Mouse (Mus musculus) CH12.LX (cell line): ENCODE data around the gene Oas2. TPM values are rescaled to one million over a fixed set of nuclear protein-coding genes. Genes with fewer than 3 reads are reported as not detected.

ENCODE experiments used
- DNase-seq: peaks from one replicate; pipeline ENCODE4 v3.0.0-alpha.2; 2013; ENCODE audit errors: extremely low read depth
- H3K27ac ChIP-seq: 2 replicates; pipeline ENCODE4 v1.5.1; 2012; ENCODE audit warnings: low read depth, mild to moderate bottlenecking, control low read depth, moderate library complexity; ENCODE audit not compliant: insufficient read depth
- H3K27me3 ChIP-seq: replicated peaks from 2 replicates; pipeline ENCODE3; 2012; ENCODE audit warnings: inconsistent platforms
- H3K36me3 ChIP-seq, 2 experiments: replicated peaks in 1 of 2; 2 replicates each; pipeline versions ENCODE3 to v1.6.1; 2012; ENCODE audit warnings: inconsistent platforms in 1 of 2, low read length in 1 of 2, mild to moderate bottlenecking in 1 of 2, mixed read lengths in 1 of 2, moderate library complexity in 1 of 2; ENCODE audit not compliant: control insufficient read depth in 1 of 2, insufficient read depth in 1 of 2
- H3K4me1 ChIP-seq, 2 experiments: 2 replicates each; pipeline ENCODE4 v1.6.1; 2012; ENCODE audit warnings: inconsistent platforms in 1 of 2, moderate library complexity in 1 of 2; ENCODE audit not compliant: insufficient read depth in 2 of 2, control insufficient read depth in 1 of 2
- H3K4me2 ChIP-seq: 2 replicates; pipeline ENCODE4 v1.6.1; 2012; ENCODE audit warnings: low read depth, mild to moderate bottlenecking, control low read depth; ENCODE audit not compliant: poor library complexity, insufficient read depth, severe bottlenecking
- H3K4me3 ChIP-seq, 3 experiments: fragments of 150-350 bp in 1 of 3; sonication (generic) in 1 of 3; replicated peaks in 1 of 3; 2 replicates each; pipeline versions ENCODE3 to v1.5.1; 2011 to 2012; ENCODE audit warnings: low read depth in 2 of 3, low read length in 2 of 3, mild to moderate bottlenecking in 2 of 3, moderate library complexity in 2 of 3, control low read depth in 1 of 3, improper control_type of control experiment in 1 of 3, inconsistent platforms in 1 of 3, mixed read lengths in 1 of 3; ENCODE audit not compliant: poor library complexity in 1 of 3
- H3K79me2 ChIP-seq: replicated peaks from 2 replicates; pipeline ENCODE4 v1.6.1; 2012; ENCODE audit warnings: mild to moderate bottlenecking, moderate library complexity; ENCODE audit not compliant: control insufficient read depth, poor library complexity, insufficient read depth, severe bottlenecking; ENCODE audit errors: extremely low read depth
- H3K9ac ChIP-seq: 2 replicates; pipeline ENCODE4 v1.6.1; 2012; ENCODE audit warnings: low read depth, mild to moderate bottlenecking, control low read depth, moderate library complexity; ENCODE audit not compliant: insufficient read depth
- H3K9me3 ChIP-seq: replicated peaks from 2 replicates; pipeline ENCODE3; 2012; ENCODE audit warnings: low read length, inconsistent platforms, mixed read lengths
- BHLHE40 ChIP-seq: IDR thresholded peaks from 2 replicates; pipeline ENCODE4 v1.6.1; 2011; ENCODE audit warnings: mild to moderate bottlenecking, low read depth, low read length, improper control_type of control experiment
- E2F4 ChIP-seq: IDR thresholded peaks from 2 replicates; pipeline ENCODE4 v1.6.1; 2011; ENCODE audit warnings: low read depth, low read length, improper control_type of control experiment; ENCODE audit not compliant: insufficient replicate concordance
- ELF1 ChIP-seq: IDR thresholded peaks from 2 replicates; pipeline ENCODE4 v1.6.1; 2014; ENCODE audit warnings: low read depth, mild to moderate bottlenecking, inconsistent platforms, low read length, improper control_type of control experiment
- ETS1 ChIP-seq: conservative IDR thresholded peaks from 2 replicates; pipeline ENCODE4 v1.6.1; 2012; ENCODE audit warnings: low read depth, mild to moderate bottlenecking, inconsistent platforms, low read length, improper control_type of control experiment, moderate library complexity
- HCFC1 ChIP-seq: IDR thresholded peaks from 2 replicates; pipeline ENCODE4 v1.6.1; 2012; ENCODE audit warnings: low read depth, mild to moderate bottlenecking, inconsistent platforms, low read length, improper control_type of control experiment
- IRF4 ChIP-seq: IDR thresholded peaks from 2 replicates; pipeline ENCODE4 v1.6.1; 2014; ENCODE audit warnings: low read depth, mild to moderate bottlenecking, inconsistent platforms, low read length, improper control_type of control experiment
- MAFK ChIP-seq: IDR thresholded peaks from 2 replicates; pipeline ENCODE4 v1.6.1; 2011; ENCODE audit warnings: low read length, improper control_type of control experiment; ENCODE audit not compliant: insufficient replicate concordance
- MAZ ChIP-seq: IDR thresholded peaks from 2 replicates; pipeline ENCODE4 v1.6.1; 2012; ENCODE audit warnings: low read depth, mild to moderate bottlenecking, inconsistent platforms, low read length, improper control_type of control experiment, moderate library complexity
- MEF2A ChIP-seq: IDR thresholded peaks from 2 replicates; pipeline ENCODE4 v1.6.1; 2014; ENCODE audit warnings: low read depth, mild to moderate bottlenecking, inconsistent platforms, low read length, improper control_type of control experiment, borderline replicate concordance
- MXI1 ChIP-seq: IDR thresholded peaks from 2 replicates; pipeline ENCODE4 v1.6.1; 2011; ENCODE audit warnings: mild to moderate bottlenecking, low read depth, low read length, improper control_type of control experiment
- NELFE ChIP-seq: IDR thresholded peaks from 2 replicates; pipeline ENCODE4 v1.6.1; 2011; ENCODE audit warnings: low read depth, low read length, improper control_type of control experiment
- POLR2A ChIP-seq: IDR thresholded peaks from 2 replicates; pipeline ENCODE4 v1.6.1; 2011; ENCODE audit warnings: low read depth, mild to moderate bottlenecking, improper control_type of control experiment, low read length
- RCOR1 ChIP-seq: conservative IDR thresholded peaks from 2 replicates; pipeline ENCODE4 v1.6.1; 2012; ENCODE audit warnings: low read depth, mild to moderate bottlenecking, inconsistent platforms, low read length, improper control_type of control experiment
- SIN3A ChIP-seq: IDR thresholded peaks from 2 replicates; pipeline ENCODE4 v1.6.1; 2012; ENCODE audit warnings: low read length, improper control_type of control experiment, inconsistent platforms
- UBTF ChIP-seq: IDR thresholded peaks from 2 replicates; pipeline ENCODE4 v1.6.1; 2012; ENCODE audit warnings: low read depth, mild to moderate bottlenecking, inconsistent platforms, low read length, improper control_type of control experiment, moderate library complexity
- ZC3H11A ChIP-seq: IDR thresholded peaks from 2 replicates; pipeline ENCODE4 v1.6.1; 2012; ENCODE audit warnings: low read depth, mild to moderate bottlenecking, inconsistent platforms, low read length, improper control_type of control experiment
- ZMIZ1 ChIP-seq: IDR thresholded peaks from 2 replicates; pipeline ENCODE4 v1.6.1; 2012; ENCODE audit warnings: low read depth, mild to moderate bottlenecking, inconsistent platforms, low read length, improper control_type of control experiment
- dilution Hi-C: fragments of 300-500 bp; cut with MboI; formaldehyde crosslinking; loops from 2 replicates; pipeline ENCODE4 v1.14.3; 2020; ENCODE audit warnings: low sequenced_read_pairs; ENCODE audit not compliant: extremely low pct_unique_long_range_greater_than_20kb, extremely low pct_ligation_motif_present
- in situ Hi-C: fragments of 300-500 bp; cut with MboI; formaldehyde crosslinking; loops from 3 replicates; pipeline ENCODE4 v1.14.3; 2019; ENCODE audit warnings: low sequenced_read_pairs, low pct_ligation_motif_present, low pct_unique_long_range_greater_than_20kb, mixed read lengths
- polyA plus RNA-seq: library from polyadenylated mRNA; unstranded; fragments of >175 nt; gene quantifications from 2 replicates; pipeline ENCODE4 v1.2.1, GENCODE M21; 2012; ENCODE audit warnings: low read depth; ENCODE audit not compliant: insufficient read length
- total RNA-seq, 2 experiments: library from RNA; depleted of rRNA; stranded (reverse); fragments of 300-350 nt in 1 of 2; fragments of >200 nt in 1 of 2; gene quantifications; 2 replicates each; pipeline ENCODE4 v1.2.3; 2012 to 2014

Oas2 gene
- total and polyA plus RNA-seq, 3 experiments: not detected

GRCm38 (mm10) chr5:120761901-120762300, 12.2 kb upstream of the Oas2 start:
- no peak overlapping the region for H3K9ac ChIP-seq
- no peak overlapping the region for H3K4me3 ChIP-seq
- peaks cover 27% of the 10 kb centered on the region for H3K27me3 ChIP-seq
- H3K9me3 ChIP-seq: peaks cover 7% of the 10 kb centered on the region
- H3K36me3 ChIP-seq: no peaks in the 10 kb centered on the region
- dilution Hi-C loops (no loop called here), in situ Hi-C loops (no loop called here)
- no peak overlapping the region for H3K27ac ChIP-seq
- H3K4me2 ChIP-seq: no peak overlapping the region
- H3K79me2 ChIP-seq: no peaks in the 10 kb centered on the region
- H3K4me1 ChIP-seq: peaks cover 5 to 6% of the 10 kb centered on the region in 2 experiments; a peak in 2 of 4 replicates
- DNase-seq: peak; percentile 34
- TF ChIP-seq UBTF (no peak), ZC3H11A (no peak), MXI1 (no peak), RCOR1 (no peak)

GRCm38 (mm10) chr5:120754215-120754614, 4.6 kb upstream of the Oas2 start:
- in situ Hi-C loops (no loop called here), dilution Hi-C loops (no loop called here)
- Histone ChIP-seq H3K36me3 (no peaks in the 10 kb centered on the region), H3K4me3 (no peak overlapping the region), H3K4me1 (peaks cover 4 to 11% of the 10 kb centered on the region in 2 experiments; a peak in 3 of 4 replicates), H3K27me3 (peaks cover 33% of the 10 kb centered on the region), H3K9ac (no peak overlapping the region), H3K9me3 (peaks cover 7% of the 10 kb centered on the region), H3K4me2 (no peak overlapping the region), H3K27ac (no peak overlapping the region), H3K79me2 (no peaks in the 10 kb centered on the region)
- DNase-seq: no peak
- no peak for TF ChIP-seq HCFC1
- no peak for TF ChIP-seq SIN3A
- no peak for TF ChIP-seq E2F4
- TF ChIP-seq MAFK: no peak
- no peak for TF ChIP-seq BHLHE40

GRCm38 (mm10) chr5:120752786-120753185, 3.1 kb upstream of the Oas2 start:
- no peak overlapping the region for H3K9ac ChIP-seq
- in situ Hi-C loops (no loop called here), dilution Hi-C loops (no loop called here)
- no peak for TF ChIP-seq IRF4
- TF ChIP-seq ELF1: no peak
- no peak for TF ChIP-seq NELFE
- TF ChIP-seq MAFK: no peak
- TF ChIP-seq ZMIZ1: no peak
- no peak for TF ChIP-seq RCOR1
- no peak for TF ChIP-seq E2F4
- TF ChIP-seq ETS1: no peak
- TF ChIP-seq POLR2A: no peak
- TF ChIP-seq MEF2A: no peak
- TF ChIP-seq MAZ: no peak
- peaks cover 4 to 11% of the 10 kb centered on the region in 2 experiments; a peak in 3 of 4 replicates for H3K4me1 ChIP-seq
- no peaks in the 10 kb centered on the region for H3K79me2 ChIP-seq
- H3K4me3 ChIP-seq: no peak overlapping the region
- H3K27me3 ChIP-seq: peaks cover 43% of the 10 kb centered on the region
- H3K9me3 ChIP-seq: peaks cover 4% of the 10 kb centered on the region
- no peaks in the 10 kb centered on the region for H3K36me3 ChIP-seq
- no peak overlapping the region for H3K27ac ChIP-seq
- H3K4me2 ChIP-seq: no peak overlapping the region
- no peak for DNase-seq
